Mouse (Mus musculus) CH12.LX (cell line): ENCODE data around the gene Tspan9.

Experiments used
- CTCF ChIP-seq, 2 experiments: IDR thresholded peaks in 1 of 2; conservative IDR thresholded peaks in 1 of 2; 2 replicates each; pipeline ENCODE4 v1.5.1; 2011 to 2012; ENCODE audit warnings: low read depth in 2 of 2, low read length in 2 of 2, improper control_type of control experiment in 1 of 2, inconsistent platforms in 1 of 2, mild to moderate bottlenecking in 1 of 2, moderate library complexity in 1 of 2
- EP300 ChIP-seq: IDR thresholded peaks from 2 replicates; pipeline ENCODE4 v1.6.1; 2011; ENCODE audit warnings: low read length, improper control_type of control experiment
- KAT2A ChIP-seq: IDR thresholded peaks from 2 replicates; pipeline ENCODE4 v1.6.1; 2012; ENCODE audit warnings: low read length, improper control_type of control experiment, inconsistent platforms; ENCODE audit not compliant: insufficient replicate concordance
- MAFK ChIP-seq: IDR thresholded peaks from 2 replicates; pipeline ENCODE4 v1.6.1; 2011; ENCODE audit warnings: low read length, improper control_type of control experiment; ENCODE audit not compliant: insufficient replicate concordance
- MAX ChIP-seq: IDR thresholded peaks from 2 replicates; pipeline ENCODE4 v1.6.1; 2011; ENCODE audit warnings: low read length, improper control_type of control experiment
- MEF2A ChIP-seq: IDR thresholded peaks from 2 replicates; pipeline ENCODE4 v1.6.1; 2014; ENCODE audit warnings: low read depth, mild to moderate bottlenecking, inconsistent platforms, low read length, improper control_type of control experiment, borderline replicate concordance
- NRF1 ChIP-seq: IDR thresholded peaks from 2 replicates; pipeline ENCODE4 v1.6.1; 2014; ENCODE audit warnings: low read depth, mild to moderate bottlenecking, inconsistent platforms, low read length, improper control_type of control experiment, moderate library complexity
- POLR2A ChIP-seq: IDR thresholded peaks from 2 replicates; pipeline ENCODE4 v1.6.1; 2011; ENCODE audit warnings: low read depth, mild to moderate bottlenecking, improper control_type of control experiment, low read length
- POLR2AphosphoS2 ChIP-seq: IDR thresholded peaks from 2 replicates; pipeline ENCODE4 v1.6.1; 2011; ENCODE audit warnings: low read depth, low read length, improper control_type of control experiment
- USF2 ChIP-seq: conservative IDR thresholded peaks from 2 replicates; pipeline ENCODE4 v1.6.1; 2011; ENCODE audit warnings: low read depth, low read length, improper control_type of control experiment
- ZKSCAN1 ChIP-seq: IDR thresholded peaks from 2 replicates; pipeline ENCODE4 v1.6.1; 2012; ENCODE audit warnings: low read depth, inconsistent platforms, low read length, improper control_type of control experiment, borderline replicate concordance

DNA sequence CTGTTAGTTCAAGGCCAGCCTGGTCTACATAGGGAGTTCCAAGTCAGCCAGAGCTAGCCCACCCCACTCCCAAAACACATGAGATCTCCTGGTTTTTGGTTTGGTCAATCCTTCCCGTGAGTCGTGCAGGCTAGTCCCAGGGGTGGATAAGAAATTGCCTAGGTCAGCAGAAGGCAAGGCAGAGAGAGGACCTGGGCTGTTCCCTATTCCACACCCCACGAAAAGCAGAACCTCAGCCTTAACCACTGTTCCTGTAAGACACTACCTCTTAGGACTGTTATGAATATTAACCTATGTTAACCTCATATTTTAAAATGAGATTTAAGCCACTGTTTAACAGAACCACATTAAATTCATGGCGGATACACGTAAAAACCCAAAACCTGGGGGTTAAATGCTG is 8.4 kb downstream of the Tspan9 start:
- TF ChIP-seq ZKSCAN1 (no peak), KAT2A (no peak), CTCF (conservative IDR thresholded peaks at IDR 0.05 in 1 of 2, IDR thresholded peaks at IDR 0.05 in 1 of 2; ENCODE audit: low read depth in 2 of 2, low read length in 2 of 2) (no peak), MAX (no peak), POLR2A (no peak), EP300 (no peak), USF2 (no peak), MAFK (no peak), POLR2AphosphoS2 (no peak), MEF2A (no peak), NRF1 (no peak)
